Mouse (Mus musculus) heart, postnatal 0 days (tissue): ENCODE data around the gene Slc36a4. TPM values are rescaled to one million over a fixed set of nuclear protein-coding genes. Genes with fewer than 3 reads are reported as not detected.

Experiments used
- ATAC-seq: fragments of 200-750 bp; cut with Nextera tagmentation; 2 replicates; pipeline ENCODE4 v1.8.0; 2017; ENCODE audit warnings: low read depth, moderate number of reproducible peaks, moderate library complexity; ENCODE audit not compliant: insufficient read depth
- DNase-seq: peaks from one replicate; pipeline ENCODE4 v3.0.0-alpha.2; 2016; ENCODE audit warnings: low spot score
- H3K27ac ChIP-seq: fragments of 300-500 bp; sonication (generic); 2 replicates; pipeline ENCODE4 v1.5.1; 2014; ENCODE audit warnings: low read depth, mild to moderate bottlenecking
- H3K27me3 ChIP-seq: fragments of 300-500 bp; sonication (generic); 2 replicates; pipeline ENCODE4 v1.6.1; 2014; ENCODE audit warnings: low read length, mixed read lengths; ENCODE audit not compliant: control insufficient read depth, insufficient read depth
- H3K36me3 ChIP-seq: fragments of 300-500 bp; sonication (generic); replicated peaks from 2 replicates; pipeline ENCODE4 v1.6.1; 2014; ENCODE audit warnings: low read length, mixed read lengths; ENCODE audit not compliant: control insufficient read depth, insufficient read depth
- H3K4me1 ChIP-seq: fragments of 300-500 bp; sonication (generic); 2 replicates; pipeline ENCODE4 v1.6.1; 2014; ENCODE audit warnings: antibody characterized with exemption; ENCODE audit not compliant: control insufficient read depth, insufficient read depth
- H3K4me2 ChIP-seq: fragments of 300-500 bp; sonication (generic); 2 replicates; pipeline ENCODE4 v1.6.1; 2014; ENCODE audit warnings: low read depth, mild to moderate bottlenecking, low read length, moderate library complexity
- H3K4me3 ChIP-seq: fragments of 300-500 bp; sonication (generic); 2 replicates; pipeline ENCODE4 v1.5.1; 2014; ENCODE audit warnings: low read depth, low read length
- H3K9ac ChIP-seq: fragments of 300-500 bp; sonication (generic); replicated peaks from 2 replicates; pipeline ENCODE4 v1.6.1; 2014; ENCODE audit warnings: low read depth, low read length, mixed read lengths
- H3K9me3 ChIP-seq: fragments of 300-500 bp; sonication (generic); replicated peaks from 2 replicates; pipeline ENCODE4 v1.6.1; 2016; ENCODE audit warnings: low read length; ENCODE audit not compliant: control insufficient read depth
- CTCF ChIP-seq: IDR thresholded peaks from 2 replicates; pipeline ENCODE4 v1.5.1; 2016; ENCODE audit warnings: antibody characterized with exemption, control low read depth, low read depth
- EP300 ChIP-seq: IDR thresholded peaks from 2 replicates; pipeline ENCODE4 v1.6.1; 2016; ENCODE audit warnings: antibody characterized with exemption, low read depth
- WGBS: fragments of 180-500 bp; shearing (Covaris S2); extraction: QIAGEN DNeasy Blood & Tissue Kit; methylation state at CpG from one replicate; pipeline ENCODE4 v1.1.7; 2014; 5-methylcytosine and 5-hydroxymethylcytosine counted together
- polyA plus RNA-seq: library from polyadenylated mRNA; unstranded; fragments of >200 nt; fragmentation: Nextera tagmentation; extraction: Ambion mirVana; gene quantifications from 2 replicates; pipeline ENCODE4 v1.2.1, GENCODE M21; 2015
- total RNA-seq: library from RNA; depleted of rRNA; stranded (reverse); fragments of >200 nt; gene quantifications from 2 replicates; pipeline ENCODE4 v1.2.3, GENCODE M21; 2014; ENCODE audit warnings: low replicate concordance

Slc36a4 gene
- total and polyA plus RNA-seq, 2 experiments from 2014 or later: 5.8 to 10.5 TPM

GRCm38 (mm10) chr9:15741428-15741827 lies 31.9 kb downstream of the Slc36a4 start:
- WGBS: 91% methylated on average over 4 of the region's 4 CpGs
- no peak overlapping the region for H3K4me3 ChIP-seq
- ATAC-seq: no peak

GRCm38 (mm10) chr9:15741931-15742330 lies 32.4 kb downstream of the Slc36a4 start:
- Histone ChIP-seq H3K9ac (no peak overlapping the region), H3K27ac (no peak overlapping the region), H3K27me3 (no peaks in the 10 kb centered on the region), H3K4me1 (no peaks in the 10 kb centered on the region), H3K36me3 (peaks cover 35% of the 10 kb centered on the region), H3K9me3 (no peaks in the 10 kb centered on the region), H3K4me2 (no peak overlapping the region), H3K4me3 (no peak overlapping the region)
- TF ChIP-seq EP300: no peak
- TF ChIP-seq CTCF: no peak
- no peak for DNase-seq
- no peak for ATAC-seq
- 77% methylated on average over 6 of the region's 6 CpGs for WGBS

More at GRCm38 (mm10) chr9:15741428-15741827, 31.9 kb downstream of the Slc36a4 start:
- Histone ChIP-seq H3K27me3 (no peaks in the 10 kb centered on the region), H3K9ac (no peak overlapping the region), H3K36me3 (peaks cover 40% of the 10 kb centered on the region), H3K27ac (no peak overlapping the region), H3K4me2 (no peak overlapping the region), H3K4me1 (no peaks in the 10 kb centered on the region), H3K9me3 (no peaks in the 10 kb centered on the region)
- TF ChIP-seq EP300: no peak
- TF ChIP-seq CTCF: no peak
- no peak for DNase-seq

- DNase-seq (no peak), ATAC-seq (no peak)
- no peak for TF ChIP-seq EP300
- no peak for TF ChIP-seq CTCF
- Histone ChIP-seq H3K4me3 (no peak overlapping the region), H3K9ac (no peak overlapping the region), H3K9me3 (no peaks in the 10 kb centered on the region), H3K4me1 (no peaks in the 10 kb centered on the region), H3K36me3 (no peaks in the 10 kb centered on the region), H3K27me3 (no peaks in the 10 kb centered on the region), H3K27ac (no peak overlapping the region), H3K4me2 (no peak overlapping the region)
- WGBS: 62% methylated on average over 2 of the region's 2 CpGs
Observed at GRCm38 (mm10) chr9:15745985-15746607, 36.6 kb downstream of the Slc36a4 start.

- Histone ChIP-seq H3K27me3 (no peaks in the 10 kb centered on the region), H3K9me3 (no peaks in the 10 kb centered on the region), H3K9ac (no peak overlapping the region), H3K36me3 (no peaks in the 10 kb centered on the region), H3K27ac (no peak overlapping the region), H3K4me3 (no peak overlapping the region), H3K4me2 (no peak overlapping the region), H3K4me1 (no peaks in the 10 kb centered on the region)
- TF ChIP-seq EP300: no peak
- TF ChIP-seq CTCF: no peak
- WGBS: 73% methylated on average over 7 of the region's 7 CpGs
- DNase-seq (no peak), ATAC-seq (no peak)
Observed at GRCm38 (mm10) chr9:15746636-15747035, 37.1 kb downstream of the Slc36a4 start.

- no peak overlapping the region for H3K4me3 ChIP-seq
- no peaks in the 10 kb centered on the region for H3K36me3 ChIP-seq
- TF ChIP-seq EP300 (no peak), CTCF (no peak)
- WGBS: 61% methylated on average over 5 of the region's 5 CpGs
- H3K9ac ChIP-seq: no peak overlapping the region
- no peak overlapping the region for H3K4me2 ChIP-seq
- H3K27me3 ChIP-seq: no peaks in the 10 kb centered on the region
- DNase-seq: no peak
- ATAC-seq: no peak
- H3K9me3 ChIP-seq: no peaks in the 10 kb centered on the region
- no peak overlapping the region for H3K27ac ChIP-seq
- no peaks in the 10 kb centered on the region for H3K4me1 ChIP-seq
Observed at GRCm38 (mm10) chr9:15748383-15748782, 38.8 kb downstream of the Slc36a4 start.

GRCm38 (mm10) chr9:15759318-15759717 lies 49.8 kb downstream of the Slc36a4 start:
- Histone ChIP-seq H3K4me1 (no peaks in the 10 kb centered on the region), H3K36me3 (no peaks in the 10 kb centered on the region), H3K27me3 (no peaks in the 10 kb centered on the region), H3K27ac (no peak overlapping the region), H3K9ac (no peak overlapping the region), H3K9me3 (no peaks in the 10 kb centered on the region), H3K4me2 (no peak overlapping the region), H3K4me3 (no peak overlapping the region)
- DNase-seq (no peak), ATAC-seq (no peak)
- TF ChIP-seq CTCF: no peak
- TF ChIP-seq EP300: no peak
